Mouse (Mus musculus) cerebellum, postnatal 14 days (tissue): ENCODE results near the gene Fam161b.

Experiments
- DNase-seq, 2 experiments: peaks; one replicate each; pipeline ENCODE4 v3.0.0; 2021; ENCODE audit warnings: mixed read lengths in 2 of 2

Gene Fam161b

GRCm38 (mm10) chr12:84361555-84362489, at the start of gene Fam161b, which contains the start of gene Coq6:
Gene Fam161b (minus strand): TSS chr12:84361833.
Gene Coq6 (plus strand): TSS chr12:84361657.
- DNase-seq: peak; percentile 94 to 95

GRCm38 (mm10) chr12:84408819-84409507, 47.3 kb upstream of the Fam161b start, which contains the start of the genes Entpd5 and Bbof1:
Gene Entpd5 (minus strand): TSS chr12:84409029.
Gene Bbof1 (plus strand): TSS chr12:84409071.
- DNase-seq: peak; percentile 94 to 97

- DNase-seq: peak; percentile 36 to 40
Measured at GRCm38 (mm10) chr12:84407874-84408818, 46.5 kb upstream of the Fam161b start.

GRCm38 (mm10) chr12:84407259-84407658, 45.6 kb upstream of the Fam161b start:
- peak in 1 of 2 experiments; percentile 16 for DNase-seq

- DNase-seq: no peak
Measured at GRCm38 (mm10) chr12:84404541-84404940, 42.9 kb upstream of the Fam161b start.

- DNase-seq: no peak
Measured at GRCm38 (mm10) chr12:84402923-84403322, 41.3 kb upstream of the Fam161b start.

GRCm38 (mm10) chr12:84400653-84401052, 39.0 kb upstream of the Fam161b start:
- no peak for DNase-seq

- DNase-seq: no peak
Measured at GRCm38 (mm10) chr12:84400068-84400467, 38.4 kb upstream of the Fam161b start.

GRCm38 (mm10) chr12:84399663-84400062, 38.0 kb upstream of the Fam161b start:
- no peak for DNase-seq

- DNase-seq: no peak
Measured at GRCm38 (mm10) chr12:84399135-84399534, 37.5 kb upstream of the Fam161b start.

- no peak for DNase-seq
Measured at GRCm38 (mm10) chr12:84398629-84399028, 37.0 kb upstream of the Fam161b start.

- no peak for DNase-seq
Measured at GRCm38 (mm10) chr12:84397685-84398084, 36.1 kb upstream of the Fam161b start.

GRCm38 (mm10) chr12:84396947-84397679, 35.5 kb upstream of the Fam161b start:
- no peak for DNase-seq

- no peak for DNase-seq
Measured at GRCm38 (mm10) chr12:84393847-84394246, 32.2 kb upstream of the Fam161b start.

GRCm38 (mm10) chr12:84392681-84393080, 31.0 kb upstream of the Fam161b start:
- DNase-seq: no peak

GRCm38 (mm10) chr12:84390336-84390735, 28.7 kb upstream of the Fam161b start:
- DNase-seq: no peak

GRCm38 (mm10) chr12:84388774-84389400, 27.3 kb upstream of the Fam161b start:
- DNase-seq: no peak

- DNase-seq: no peak
Measured at GRCm38 (mm10) chr12:84388097-84388496, 26.5 kb upstream of the Fam161b start.

- DNase-seq: no peak
Measured at GRCm38 (mm10) chr12:84385408-84385807, 23.8 kb upstream of the Fam161b start.

- DNase-seq: peak; percentile 19 to 30
Measured at GRCm38 (mm10) chr12:84384644-84385081, 23.0 kb upstream of the Fam161b start.

GRCm38 (mm10) chr12:84382369-84382768, 20.7 kb upstream of the Fam161b start:
- DNase-seq: no peak
